Mouse (Mus musculus) liver, embryonic 14.5 days (tissue): ENCODE data around the gene Cracr2b.

Experiments
- CTCF ChIP-seq: IDR thresholded peaks from 2 replicates; pipeline ENCODE4 v1.5.1; 2016; ENCODE audit warnings: antibody characterized with exemption, low read depth, control low read depth
- EP300 ChIP-seq: IDR thresholded peaks from 2 replicates; pipeline ENCODE4 v1.6.1; 2016; ENCODE audit warnings: antibody characterized with exemption, low read depth

DNA sequence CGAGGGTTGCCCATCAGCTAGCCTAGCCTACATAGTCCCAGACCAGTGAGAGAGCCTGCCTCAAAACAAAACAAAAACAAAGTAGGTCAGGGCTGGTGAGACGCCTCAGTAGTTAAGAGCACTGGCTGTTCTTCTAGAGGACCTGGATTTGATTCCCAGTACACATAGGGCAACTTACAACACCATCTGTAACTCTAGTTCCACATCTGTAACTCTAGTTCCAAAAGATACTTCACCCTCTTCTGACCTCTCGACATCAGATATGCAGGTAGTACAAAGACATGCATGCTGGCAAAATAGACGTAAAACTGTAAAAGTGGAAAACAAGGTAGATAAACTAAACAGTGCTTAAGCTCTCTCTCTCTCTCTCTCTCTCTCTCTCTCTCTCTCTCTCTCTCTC lies 37.1 kb upstream of the Cracr2b start:
- TF ChIP-seq CTCF (no peak), EP300 (no peak)
